Mouse (Mus musculus) C2C12 (cell line): ENCODE results near the gene Masp2.

Experiments used
- CTCF ChIP-seq: IDR thresholded peaks from one replicate; pipeline ENCODE4 v1.5.1; 2011; ENCODE audit not compliant: control insufficient read depth, insufficient read depth, insufficient read length
- MYOD1 ChIP-seq: IDR thresholded peaks from one replicate; pipeline ENCODE4 v1.6.1; 2011; ENCODE audit warnings: low read depth; ENCODE audit not compliant: control insufficient read depth, insufficient read length
- MYOG ChIP-seq: IDR thresholded peaks from one replicate; pipeline ENCODE4 v1.6.1; 2011; ENCODE audit not compliant: control insufficient read depth, insufficient read length; ENCODE audit errors: extremely low read depth

GRCm38 (mm10) chr4:148649309-148649708 is 47.0 kb downstream of the Masp2 start:
- TF ChIP-seq MYOG (no peak), CTCF (no peak), MYOD1 (no peak)
